Mouse (Mus musculus): ENCODE data around the gene Rbsn.

GRCm38 (mm10) chr6:92235036-92235435, 20.3 kb upstream of the Rbsn start:
- TF ChIP-seq POLR2A (IDR thresholded peaks at IDR 0.05; ENCODE audit: insufficient read depth, low read depth, low read length) (no peak), EP300 (IDR thresholded peaks at IDR 0.05; ENCODE audit: insufficient read depth, low read depth, low read length) (no peak)
